Mouse (Mus musculus) midbrain, postnatal 0 days (tissue): ENCODE data around the gene 2010003K11Rik. TPM values are rescaled to one million over a fixed set of nuclear protein-coding genes. Genes with fewer than 3 reads are reported as not detected.

ENCODE experiments used
- ATAC-seq: fragments of 200-750 bp; cut with Nextera tagmentation; 2 replicates; pipeline ENCODE4 v1.8.0; 2017; ENCODE audit warnings: moderate number of reproducible peaks, mild to moderate bottlenecking, moderate TSS enrichment, moderate library complexity; ENCODE audit not compliant: low FRiP score
- DNase-seq: peaks from one replicate; pipeline ENCODE4 v3.0.0-alpha.2; 2015; ENCODE audit warnings: low spot score
- H3K27ac ChIP-seq: fragments of 300-500 bp; sonication (generic); 2 replicates; pipeline ENCODE4 v1.5.1; 2014; ENCODE audit warnings: low read depth, mild to moderate bottlenecking, low read length, mixed read lengths
- H3K27me3 ChIP-seq: fragments of 300-500 bp; sonication (generic); 2 replicates; pipeline ENCODE4 v1.6.1; 2014; ENCODE audit warnings: low read length, control low read depth, mixed read lengths; ENCODE audit not compliant: insufficient read depth
- H3K36me3 ChIP-seq: fragments of 300-500 bp; sonication (generic); 2 replicates; pipeline ENCODE4 v1.6.1; 2014; ENCODE audit warnings: low read length, control low read depth, mixed read lengths; ENCODE audit not compliant: insufficient read depth
- H3K4me1 ChIP-seq: fragments of 300-500 bp; sonication (generic); 2 replicates; pipeline ENCODE4 v1.6.1; 2014; ENCODE audit warnings: mild to moderate bottlenecking, control low read depth, antibody characterized with exemption, low read length, mixed read lengths; ENCODE audit not compliant: insufficient read depth
- H3K4me2 ChIP-seq: fragments of 300-500 bp; sonication (generic); 2 replicates; pipeline ENCODE4 v1.6.1; 2014; ENCODE audit warnings: low read depth, mild to moderate bottlenecking, low read length, mixed read lengths; ENCODE audit not compliant: poor library complexity, severe bottlenecking
- H3K4me3 ChIP-seq: fragments of 300-500 bp; sonication (generic); 2 replicates; pipeline ENCODE4 v1.5.1; 2014; ENCODE audit warnings: low read depth, mild to moderate bottlenecking, low read length, moderate library complexity
- H3K9ac ChIP-seq: fragments of 300-500 bp; sonication (generic); replicated peaks from 2 replicates; pipeline ENCODE4 v1.6.1; 2014; ENCODE audit warnings: mild to moderate bottlenecking, low read length, moderate library complexity, mixed read lengths; ENCODE audit not compliant: poor library complexity, severe bottlenecking
- H3K9me3 ChIP-seq: fragments of 300-500 bp; sonication (generic); 2 replicates; pipeline ENCODE4 v1.6.1; 2016; ENCODE audit warnings: low read length, control low read depth
- CTCF ChIP-seq: IDR thresholded peaks from 2 replicates; pipeline ENCODE4 v1.5.1; 2016; ENCODE audit warnings: antibody characterized with exemption, mild to moderate bottlenecking
- WGBS: fragments of 180-500 bp; shearing (Covaris S2); extraction: QIAGEN DNeasy Blood & Tissue Kit; methylation state at CpG from one replicate; pipeline ENCODE4 v1.1.7; 2014; 5-methylcytosine and 5-hydroxymethylcytosine counted together
- polyA plus RNA-seq: library from polyadenylated mRNA; unstranded; fragments of >200 nt; fragmentation: Nextera tagmentation; extraction: Ambion mirVana; gene quantifications from 2 replicates; pipeline ENCODE4 v1.2.1, GENCODE M21; 2015
- total RNA-seq: library from RNA; depleted of rRNA; stranded (reverse); fragments of >200 nt; gene quantifications from 2 replicates; pipeline ENCODE4 v1.2.3, GENCODE M21; 2014

2010003K11Rik gene
- total and polyA plus RNA-seq, 2 experiments from 2014 or later, result not detected

- Histone ChIP-seq H3K4me3 (no peak overlapping the region), H3K27ac (no peak overlapping the region), H3K27me3 (no peaks in the 10 kb centered on the region), H3K9ac (no peak overlapping the region), H3K4me1 (no peaks in the 10 kb centered on the region), H3K4me2 (no peak overlapping the region), H3K9me3 (no peaks in the 10 kb centered on the region), H3K36me3 (no peaks in the 10 kb centered on the region)
- no peak for TF ChIP-seq CTCF
- ATAC-seq (no peak), DNase-seq (no peak)
- 86% methylated on average over 3 of the region's 3 CpGs for WGBS
Observed at GRCm38 (mm10) chr19:4482111-4482859, 16.1 kb downstream of the 2010003K11Rik start.

DNA sequence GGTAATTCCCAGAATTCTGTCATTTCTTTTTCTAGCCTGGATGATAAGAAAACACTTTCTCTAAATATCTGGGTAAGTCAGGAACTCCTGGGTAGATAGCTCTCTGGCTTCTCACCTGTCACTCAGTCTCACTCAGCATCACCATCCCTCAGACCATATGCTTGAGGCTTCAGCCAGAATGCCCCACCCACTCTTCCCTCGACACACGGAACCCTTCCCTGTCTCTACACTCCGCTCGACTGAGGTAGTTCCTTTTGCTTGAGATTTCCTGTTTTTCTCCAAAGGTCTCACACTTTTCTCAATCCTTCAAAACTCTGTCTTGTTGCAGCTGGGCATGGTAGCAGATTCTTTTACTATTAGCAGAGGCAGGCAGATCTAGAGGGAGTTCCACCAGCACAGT lies 17.1 kb downstream of the 2010003K11Rik start:
- 62% methylated on average over 4 of the region's 4 CpGs for WGBS

GRCm38 (mm10) chr19:4480041-4480440 lies 18.3 kb downstream of the 2010003K11Rik start:
- DNase-seq, result no peak
- no peaks in the 10 kb centered on the region for H3K9me3 ChIP-seq
- H3K27me3 ChIP-seq, result 0 out of 2 replicates have a peak, but pooled peaks cover 4% of the 10 kb centered on the region
- H3K27ac ChIP-seq, result no peak overlapping the region
- H3K4me3 ChIP-seq, result no peak overlapping the region
- H3K36me3 ChIP-seq, result no peaks in the 10 kb centered on the region
- H3K4me1 ChIP-seq, result no peaks in the 10 kb centered on the region
- H3K9ac ChIP-seq, result no peak overlapping the region
- 85% methylated on average over 2 of the region's 2 CpGs for WGBS
- no peak for TF ChIP-seq CTCF
- no peak overlapping the region for H3K4me2 ChIP-seq
- ATAC-seq, result no peak

More for the DNA sequence above, 17.1 kb downstream of the 2010003K11Rik start:
- no peak for ATAC-seq
- Histone ChIP-seq H3K4me3 (no peak overlapping the region), H3K9ac (no peak overlapping the region), H3K4me1 (no peaks in the 10 kb centered on the region), H3K27me3 (no peaks in the 10 kb centered on the region), H3K36me3 (no peaks in the 10 kb centered on the region), H3K9me3 (no peaks in the 10 kb centered on the region), H3K27ac (no peak overlapping the region), H3K4me2 (no peak overlapping the region)
- TF ChIP-seq CTCF, result no peak
- DNase-seq, result no peak

DNA sequence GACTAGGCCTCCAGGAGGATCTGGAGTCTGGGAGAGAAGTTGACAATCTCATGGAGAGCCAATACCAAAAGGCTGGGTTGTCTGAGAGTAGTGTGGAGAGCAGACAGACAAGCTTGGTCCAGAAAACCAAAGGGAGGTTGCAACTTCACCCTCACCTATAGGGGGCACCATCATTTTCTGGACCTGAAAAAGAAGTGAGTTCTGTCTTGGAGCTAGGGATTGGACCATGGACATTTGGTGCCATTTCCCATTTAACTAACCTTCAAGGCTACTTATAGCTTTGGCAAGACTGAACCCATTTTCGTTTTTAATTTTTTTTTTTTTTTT lies 20.2 kb downstream of the 2010003K11Rik start:
- no peaks in the 10 kb centered on the region for H3K36me3 ChIP-seq
- H3K4me1 ChIP-seq, result no peaks in the 10 kb centered on the region
- H3K4me3 ChIP-seq, result no peak overlapping the region
- 50% methylated on average over 1 of the region's 1 CpGs for WGBS
- H3K9ac ChIP-seq, result no peak overlapping the region
- DNase-seq, result no peak
- ATAC-seq, result no peak
- H3K27ac ChIP-seq, result no peak overlapping the region
- H3K4me2 ChIP-seq, result no peak overlapping the region
- TF ChIP-seq CTCF, result peak; percentile 50
- H3K9me3 ChIP-seq, result no peaks in the 10 kb centered on the region
- H3K27me3 ChIP-seq, result 0 out of 2 replicates have a peak, but pooled peaks cover 4% of the 10 kb centered on the region

- H3K27me3 ChIP-seq, result 0 out of 2 replicates have a peak, but pooled peaks cover 4% of the 10 kb centered on the region
- no peaks in the 10 kb centered on the region for H3K9me3 ChIP-seq
- TF ChIP-seq CTCF, result no peak
- H3K9ac ChIP-seq, result peak within 1 kb of the TSS; percentile 62
- H3K36me3 ChIP-seq, result no peaks in the 10 kb centered on the region
- no peak within 1 kb of the TSS; the same call in 1 of the 2 replicates for H3K27ac ChIP-seq
- H3K4me1 ChIP-seq, result no peaks in the 10 kb centered on the region
- 34% methylated on average over 21 of the region's 21 CpGs for WGBS
- peak within 1 kb of the TSS; percentile 66 for H3K4me3 ChIP-seq
- H3K4me2 ChIP-seq, result peak within 1 kb of the TSS; percentile 94
- no peak for ATAC-seq
- DNase-seq, result peak; percentile 4
Observed at GRCm38 (mm10) chr19:4477345-4478189, 20.8 kb downstream of the 2010003K11Rik start, which contains the start of gene Syt12. Gene Syt12 (minus strand): TSS chr19:4477447.
